Mouse (Mus musculus) neural tube, embryonic 15.5 days (tissue): ENCODE measurements around the gene Mrpl53. TPM values are rescaled to one million over a fixed set of nuclear protein-coding genes. Genes with fewer than 3 reads are reported as not detected.

Experiments used
- ATAC-seq: fragments of 200-750 bp; cut with Nextera tagmentation; 2 replicates; pipeline ENCODE4 v1.8.0; 2017; ENCODE audit warnings: mild to moderate bottlenecking, moderate TSS enrichment, moderate library complexity; ENCODE audit not compliant: low FRiP score
- H3K27ac ChIP-seq: fragments of 300-500 bp; sonication (generic); replicated peaks from 2 replicates; pipeline ENCODE4 v1.5.1; 2015; ENCODE audit warnings: mild to moderate bottlenecking, inconsistent platforms
- H3K27me3 ChIP-seq: fragments of 300-500 bp; sonication (generic); replicated peaks from 2 replicates; pipeline ENCODE4 v1.6.1; 2015; ENCODE audit warnings: inconsistent platforms
- H3K36me3 ChIP-seq: fragments of 300-500 bp; sonication (generic); 2 replicates; pipeline ENCODE4 v1.6.1; 2015; ENCODE audit warnings: inconsistent platforms
- H3K4me1 ChIP-seq: fragments of 300-500 bp; sonication (generic); 2 replicates; pipeline ENCODE4 v1.6.1; 2015; ENCODE audit warnings: inconsistent platforms
- H3K4me2 ChIP-seq: fragments of 300-500 bp; sonication (generic); 2 replicates; pipeline ENCODE4 v1.6.1; 2015; ENCODE audit warnings: inconsistent platforms, mild to moderate bottlenecking, moderate library complexity
- H3K4me3 ChIP-seq: fragments of 300-500 bp; sonication (generic); replicated peaks from 2 replicates; pipeline ENCODE4 v1.5.1; 2015; ENCODE audit warnings: mild to moderate bottlenecking, inconsistent platforms
- H3K9ac ChIP-seq: fragments of 300-500 bp; sonication (generic); replicated peaks from 2 replicates; pipeline ENCODE4 v1.6.1; 2015; ENCODE audit warnings: mild to moderate bottlenecking, inconsistent platforms
- H3K9me3 ChIP-seq: fragments of 300-500 bp; sonication (generic); replicated peaks from 2 replicates; pipeline ENCODE4 v1.6.1; 2016; ENCODE audit warnings: inconsistent platforms
- WGBS: fragments of 180-500 bp; shearing (Covaris S2); methylation state at CpG from one replicate; pipeline ENCODE4 v1.1.7; 2015; ENCODE audit warnings: mixed read lengths; 5-methylcytosine and 5-hydroxymethylcytosine counted together
- polyA plus RNA-seq: library from polyadenylated mRNA; unstranded; fragments of >200 nt; fragmentation: Nextera tagmentation; extraction: Ambion mirVana; gene quantifications from 2 replicates; pipeline ENCODE4 v1.2.1, GENCODE M21; 2015

The Mrpl53 gene
- polyA plus RNA-seq, 1 experiment from 2014 or later: 123 TPM

DNA sequence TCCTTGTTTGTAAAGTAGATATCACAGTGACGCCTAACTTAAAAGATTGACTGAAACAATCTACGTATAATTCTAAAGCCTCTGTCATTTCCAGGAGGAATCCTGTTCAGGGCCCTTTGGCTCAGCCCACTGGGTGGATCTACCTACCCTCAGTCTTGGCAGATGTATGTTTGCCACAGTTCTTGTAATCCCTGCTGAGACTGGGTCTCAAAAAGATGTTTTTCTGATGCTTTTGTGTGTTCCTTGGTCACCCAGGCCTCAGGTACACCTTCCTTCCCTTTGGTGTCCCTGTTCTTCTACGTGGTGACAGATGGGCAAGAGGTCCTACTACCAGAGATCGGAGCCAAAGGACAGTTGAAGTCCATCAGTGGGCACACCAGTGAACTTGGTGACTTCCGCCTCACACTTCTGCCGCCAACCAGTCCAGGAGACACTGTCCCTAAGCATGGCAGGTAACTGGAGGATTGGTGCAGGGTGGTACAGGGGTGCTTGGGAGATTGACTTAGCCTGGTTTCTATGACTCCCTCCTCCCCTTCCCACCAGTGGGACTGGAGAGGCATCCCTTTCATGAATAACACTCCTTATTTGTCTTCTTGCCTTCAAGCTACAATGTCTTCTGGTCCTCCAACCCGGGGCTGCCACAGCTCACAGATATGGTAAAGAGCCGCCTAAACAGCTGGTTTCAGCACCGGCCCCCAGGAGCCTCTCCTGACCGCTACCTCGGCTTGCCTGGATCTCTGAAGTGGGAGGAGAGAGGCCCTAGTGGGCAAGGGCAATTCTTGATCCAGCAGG is 7.7 kb downstream of the Mrpl53 start:
- H3K9me3 ChIP-seq: no peaks in the 10 kb centered on the region
- H3K4me2 ChIP-seq: peak overlapping the region; percentile 92
- H3K27me3 ChIP-seq: no peaks in the 10 kb centered on the region
- no peak for ATAC-seq
- H3K27ac ChIP-seq: peak overlapping the region; percentile 83; the same call in 1 of the 2 replicates
- H3K4me1 ChIP-seq: peaks cover 52% of the 10 kb centered on the region
- peak overlapping the region; percentile 94 for H3K9ac ChIP-seq
- peak overlapping the region; percentile 88 for H3K4me3 ChIP-seq
- 82% methylated on average over 11 of the region's 11 CpGs for WGBS
- peaks cover 30% of the 10 kb centered on the region for H3K36me3 ChIP-seq

DNA sequence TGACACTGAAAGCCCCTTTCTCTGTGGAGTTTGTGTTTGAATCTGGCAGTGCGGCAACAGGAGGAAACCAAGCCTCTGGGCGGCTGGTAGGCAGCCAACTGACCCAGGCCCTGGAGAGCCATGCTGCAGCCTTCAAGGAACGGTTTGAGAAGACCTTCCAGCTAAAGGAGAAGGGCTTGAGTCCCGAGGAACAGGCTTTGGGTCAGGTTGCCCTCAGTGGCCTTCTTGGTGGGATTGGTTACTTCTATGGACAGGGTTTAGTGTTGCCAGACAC is 8.3 kb downstream of the Mrpl53 start:
- Histone ChIP-seq H3K4me2 (peak overlapping the region; percentile 92; the same call in 1 of the 2 replicates), H3K9me3 (no peaks in the 10 kb centered on the region), H3K27me3 (no peaks in the 10 kb centered on the region), H3K4me3 (no peak overlapping the region), H3K9ac (no peak overlapping the region), H3K36me3 (peaks cover 30% of the 10 kb centered on the region), H3K27ac (no peak overlapping the region), H3K4me1 (peaks cover 55% of the 10 kb centered on the region)
- 93% methylated on average over 4 of the region's 4 CpGs for WGBS
- no peak for ATAC-seq

DNA sequence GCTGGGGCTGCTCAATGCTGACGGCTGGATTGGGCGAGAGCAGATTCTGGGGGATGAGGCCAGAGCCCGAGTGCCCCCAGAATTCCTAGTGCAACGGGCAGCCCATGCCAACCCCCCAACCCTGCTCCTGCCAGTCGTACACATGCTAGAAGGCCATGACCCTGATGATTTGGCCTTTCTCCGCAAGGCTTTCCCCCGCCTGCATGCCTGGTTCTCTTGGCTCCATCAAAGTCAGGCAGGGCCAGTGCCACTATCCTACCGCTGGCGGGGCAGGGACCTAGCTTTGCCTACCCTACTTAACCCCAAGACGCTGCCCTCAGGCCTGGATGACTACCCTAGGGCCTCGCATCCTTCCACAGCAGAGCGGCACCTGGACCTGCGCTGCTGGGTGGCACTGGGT is 8.8 kb downstream of the Mrpl53 start:
- ATAC-seq: no peak
- no peak overlapping the region; the same call in 1 of the 2 replicates for H3K9ac ChIP-seq
- WGBS: 93% methylated on average over 13 of the region's 13 CpGs
- H3K36me3 ChIP-seq: peaks cover 30% of the 10 kb centered on the region
- no peaks in the 10 kb centered on the region for H3K27me3 ChIP-seq
- H3K9me3 ChIP-seq: no peaks in the 10 kb centered on the region
- H3K4me3 ChIP-seq: no peak overlapping the region
- no peak overlapping the region for H3K4me2 ChIP-seq
- peaks cover 60% of the 10 kb centered on the region for H3K4me1 ChIP-seq
- no peak overlapping the region for H3K27ac ChIP-seq

DNA sequence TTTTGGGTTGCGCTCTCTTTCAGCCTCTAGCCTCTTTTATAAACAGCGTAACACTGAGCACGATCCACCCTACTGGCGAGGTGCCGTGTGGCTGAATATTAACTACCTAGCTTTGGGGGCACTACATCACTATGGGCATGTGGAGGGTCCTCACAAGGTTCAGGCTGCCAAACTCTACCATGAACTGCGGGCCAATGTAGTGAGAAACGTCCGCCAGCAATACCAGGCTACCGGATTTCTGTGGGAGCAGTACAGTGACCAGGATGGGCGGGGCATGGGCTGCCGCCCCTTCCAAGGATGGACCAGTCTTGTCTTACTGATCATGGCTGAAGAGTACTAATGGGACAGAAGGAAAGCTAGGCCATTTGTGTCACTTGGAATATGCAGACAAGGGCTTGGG is 9.5 kb downstream of the Mrpl53 start:
- no peaks in the 10 kb centered on the region for H3K9me3 ChIP-seq
- 0 out of 2 replicates have a peak overlapping the region, but pooled peaks have one; percentile 3 for H3K27ac ChIP-seq
- 81% methylated on average over 11 of the region's 11 CpGs for WGBS
- H3K4me2 ChIP-seq: no peak overlapping the region
- H3K36me3 ChIP-seq: peaks cover 30% of the 10 kb centered on the region
- peaks cover 67% of the 10 kb centered on the region for H3K4me1 ChIP-seq
- H3K4me3 ChIP-seq: no peak overlapping the region
- ATAC-seq: no peak
- 0 out of 2 replicates have a peak overlapping the region, but pooled peaks have one; percentile 1 for H3K9ac ChIP-seq
- no peaks in the 10 kb centered on the region for H3K27me3 ChIP-seq

DNA sequence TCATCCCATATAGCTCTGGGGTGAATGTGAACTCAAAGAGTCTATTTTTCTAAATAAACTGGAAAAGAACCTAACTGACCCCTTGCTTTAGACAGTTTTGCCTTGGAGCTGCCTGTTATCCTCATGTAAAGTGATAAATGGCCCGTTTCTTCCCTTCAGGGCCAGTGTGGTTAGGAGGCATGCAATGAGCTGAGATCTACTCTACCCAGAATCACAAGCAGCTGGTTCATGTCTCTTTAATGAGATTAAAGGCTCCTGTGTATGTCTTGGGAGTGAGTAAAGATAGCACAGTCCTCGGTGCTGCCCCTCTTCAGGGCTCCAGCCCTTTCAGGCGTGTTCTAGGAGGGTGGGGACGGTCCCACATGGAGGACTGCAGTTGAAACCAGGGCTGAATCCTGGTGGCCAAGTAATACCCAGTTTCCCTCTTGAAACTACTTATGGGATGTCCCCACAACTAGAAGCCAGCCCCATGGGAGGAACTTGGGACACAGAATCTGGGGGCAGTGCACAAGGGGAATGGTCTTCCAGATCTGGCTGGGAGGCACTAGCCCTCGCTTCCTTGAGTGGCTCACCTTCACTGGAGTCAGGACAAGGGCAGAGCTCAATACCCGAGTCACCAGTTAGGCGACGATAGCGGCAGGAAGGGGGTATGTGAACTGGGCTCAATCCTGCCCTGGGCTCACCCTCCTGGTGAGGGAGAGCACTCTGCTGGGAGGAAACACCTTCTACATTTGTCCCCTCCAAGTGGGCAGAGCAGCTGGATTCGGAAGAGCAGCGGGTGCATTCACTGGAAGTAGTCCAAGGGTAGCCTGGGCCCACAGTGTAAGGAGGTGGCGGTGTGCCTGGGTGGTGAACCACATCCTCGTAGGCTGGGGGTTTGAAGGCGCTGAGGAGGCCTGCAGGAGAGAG is 10.2 kb downstream of the Mrpl53 start:
- Histone ChIP-seq H3K9me3 (no peaks in the 10 kb centered on the region), H3K27ac (0 out of 2 replicates have a peak overlapping the region, but pooled peaks have one; percentile 28), H3K4me3 (0 out of 2 replicates have a peak overlapping the region, but pooled peaks have one; percentile 83), H3K4me2 (peak overlapping the region; percentile 97; the same call in 1 of the 2 replicates), H3K36me3 (peaks cover 30% of the 10 kb centered on the region), H3K9ac (0 out of 2 replicates have a peak overlapping the region, but pooled peaks have one; percentile 92), H3K27me3 (no peaks in the 10 kb centered on the region), H3K4me1 (peaks cover 73% of the 10 kb centered on the region)
- no peak for ATAC-seq
- 86% methylated on average over 14 of the region's 14 CpGs for WGBS

GRCm38 (mm10) chr6:83119734-83120051 is 10.9 kb downstream of the Mrpl53 start:
- Histone ChIP-seq H3K9me3 (no peaks in the 10 kb centered on the region), H3K4me1 (peaks cover 73% of the 10 kb centered on the region), H3K27me3 (no peaks in the 10 kb centered on the region), H3K4me3 (peak overlapping the region; percentile 83), H3K36me3 (peaks cover 30% of the 10 kb centered on the region), H3K9ac (peak overlapping the region; percentile 92; the same call in 1 of the 2 replicates), H3K4me2 (peak overlapping the region; percentile 97), H3K27ac (peak overlapping the region; percentile 97; the same call in 1 of the 2 replicates)
- WGBS: 80% methylated on average over 7 of the region's 7 CpGs
- ATAC-seq: no peak

DNA sequence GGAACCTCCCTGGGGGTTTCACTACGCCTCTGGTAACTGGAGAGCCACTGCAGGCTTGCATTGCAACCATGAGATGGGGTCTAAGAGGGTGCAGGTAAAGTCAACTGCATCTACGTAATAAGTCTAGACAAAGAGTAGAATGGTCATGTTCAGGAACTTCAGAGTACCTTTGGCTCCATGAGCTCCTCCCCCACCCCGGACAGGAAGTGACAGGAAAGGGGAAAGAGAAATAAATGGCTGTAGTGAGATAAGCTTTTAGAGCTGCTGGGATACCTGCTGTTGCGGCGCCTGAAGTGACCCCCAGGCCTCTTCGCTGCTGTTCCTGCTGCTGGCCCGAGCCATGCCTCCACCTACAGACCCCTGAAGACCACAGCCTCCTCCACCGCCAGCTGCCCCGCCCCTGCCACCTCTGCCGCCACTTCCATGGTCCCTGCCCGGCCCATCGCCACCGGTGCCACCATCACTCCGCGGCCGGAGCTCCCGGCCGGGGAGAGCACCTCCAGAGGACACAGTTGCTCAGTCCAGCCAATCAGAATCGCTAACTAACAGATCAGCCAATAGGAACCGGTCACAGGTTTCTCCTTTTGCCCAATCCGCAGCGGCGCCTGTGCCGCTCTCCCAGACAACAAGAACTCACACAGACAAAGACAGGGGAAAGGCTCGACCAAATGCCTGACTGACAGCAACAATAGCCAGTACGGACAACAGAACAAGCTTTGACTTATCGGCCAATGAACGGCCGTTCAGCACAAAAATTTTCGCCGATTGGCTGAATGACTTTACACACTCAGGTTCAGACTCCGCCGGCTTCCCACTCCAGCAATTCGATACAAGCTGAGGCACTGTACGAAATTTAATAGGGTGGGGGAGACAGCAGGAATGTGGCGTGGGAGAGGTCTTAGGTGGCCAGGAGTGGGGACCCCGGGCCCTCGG is 12.4 kb downstream of the Mrpl53 start, which contains the start of gene Wbp1:
TSS of gene Wbp1 (minus strand) at position 630 of the 933 bp plus-strand sequence.
- peak within 1 kb of the TSS; percentile 97 for H3K27ac ChIP-seq
- peak within 1 kb of the TSS; percentile 97 for H3K4me2 ChIP-seq
- ATAC-seq: peak; percentile 95
- H3K36me3 ChIP-seq: peaks cover 30% of the 10 kb centered on the region
- peak within 1 kb of the TSS; percentile 92 for H3K9ac ChIP-seq
- no peaks in the 10 kb centered on the region for H3K27me3 ChIP-seq
- WGBS: under 1% methylated on average over 38 of the region's 38 CpGs
- peaks cover 66% of the 10 kb centered on the region for H3K4me1 ChIP-seq
- H3K9me3 ChIP-seq: no peaks in the 10 kb centered on the region
- H3K4me3 ChIP-seq: peak within 1 kb of the TSS; percentile 83

DNA sequence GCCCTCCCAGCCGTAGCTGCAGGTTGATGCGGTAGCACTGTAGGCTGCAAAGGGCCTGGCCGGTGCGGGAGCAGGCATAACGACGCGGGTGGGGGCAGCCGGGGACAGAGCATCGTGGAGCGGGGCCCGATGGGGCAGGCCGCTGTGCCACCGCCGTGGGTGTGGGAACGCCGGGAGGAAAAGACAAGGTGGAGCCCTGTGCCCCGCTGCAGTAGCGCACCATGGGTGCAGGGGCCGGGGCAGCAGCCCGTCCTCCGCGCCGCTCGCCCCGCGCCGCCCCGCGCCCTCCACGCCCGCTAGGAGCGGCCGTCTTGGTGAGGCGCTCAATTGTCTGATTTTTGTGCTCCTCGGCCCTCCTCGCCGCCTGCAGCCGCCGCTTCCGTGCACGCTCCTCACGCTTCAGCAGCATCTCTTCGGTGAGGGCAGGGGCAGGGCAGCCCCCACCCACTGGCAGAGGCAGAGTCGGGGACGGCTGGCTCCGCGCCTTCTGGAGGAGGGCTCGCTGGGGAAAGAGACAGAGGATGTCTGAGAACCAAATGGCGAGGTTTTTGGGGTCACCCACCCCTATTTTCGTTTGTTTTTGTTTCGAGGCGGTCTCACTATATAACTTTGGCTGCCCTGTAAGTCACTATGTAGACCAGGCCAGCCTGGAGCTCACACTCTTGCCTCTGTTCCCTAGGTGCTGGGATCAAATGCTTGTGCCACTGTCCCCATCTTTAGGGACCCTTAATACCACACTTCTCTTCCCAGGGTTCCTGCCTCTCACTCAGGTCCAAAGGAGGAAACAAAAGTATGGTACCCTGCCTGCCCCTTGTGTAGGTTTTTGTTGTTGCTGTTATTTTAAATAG is 13.2 kb downstream of the Mrpl53 start:
- no peak; the same call in 1 of the 2 replicates for ATAC-seq
- H3K27me3 ChIP-seq: no peaks in the 10 kb centered on the region
- H3K9me3 ChIP-seq: no peaks in the 10 kb centered on the region
- peak overlapping the region; percentile 97 for H3K4me2 ChIP-seq
- peak overlapping the region; percentile 97 for H3K27ac ChIP-seq
- H3K36me3 ChIP-seq: peaks cover 27% of the 10 kb centered on the region
- peaks cover 58% of the 10 kb centered on the region for H3K4me1 ChIP-seq
- peak overlapping the region; percentile 83 for H3K4me3 ChIP-seq
- H3K9ac ChIP-seq: peak overlapping the region; percentile 73
- 3% methylated on average over 40 of the region's 52 CpGs for WGBS

DNA sequence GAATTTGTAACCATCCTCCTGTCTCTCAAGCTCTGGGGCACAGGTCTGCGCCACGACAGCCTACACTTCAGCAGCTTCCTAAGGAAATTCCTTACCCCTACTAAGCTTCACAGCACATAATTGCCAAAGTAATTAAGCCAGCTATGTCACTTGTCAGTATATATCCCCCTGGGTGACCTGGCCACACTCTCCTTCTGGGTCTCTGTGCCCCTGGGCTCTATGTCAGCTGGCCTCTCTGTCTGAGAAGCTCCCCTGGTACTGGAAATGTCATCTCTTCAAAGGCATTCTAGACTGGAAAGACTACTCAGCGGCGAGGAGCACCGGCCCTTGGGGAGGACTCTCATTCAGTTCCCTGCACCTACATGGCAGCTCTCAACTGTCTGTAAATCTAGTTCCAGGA is 14.1 kb downstream of the Mrpl53 start:
- Histone ChIP-seq H3K27me3 (no peaks in the 10 kb centered on the region), H3K4me2 (peak overlapping the region; percentile 97), H3K9ac (no peak overlapping the region; the same call in 1 of the 2 replicates), H3K27ac (no peak overlapping the region; the same call in 1 of the 2 replicates), H3K36me3 (peaks cover 19% of the 10 kb centered on the region), H3K4me3 (no peak overlapping the region; the same call in 1 of the 2 replicates), H3K4me1 (peaks cover 49% of the 10 kb centered on the region), H3K9me3 (no peaks in the 10 kb centered on the region)
- 69% methylated on average over 5 of the region's 5 CpGs for WGBS
- ATAC-seq: no peak

GRCm38 (mm10) chr6:83124851-83125312 is 16.0 kb downstream of the Mrpl53 start:
- Histone ChIP-seq H3K4me2 (peak overlapping the region; percentile 90), H3K27ac (peak overlapping the region; percentile 54; the same call in 1 of the 2 replicates), H3K4me3 (peak overlapping the region; percentile 72), H3K27me3 (no peaks in the 10 kb centered on the region), H3K9me3 (no peaks in the 10 kb centered on the region), H3K9ac (peak overlapping the region; percentile 55), H3K4me1 (peaks cover 37% of the 10 kb centered on the region), H3K36me3 (peaks cover 3% of the 10 kb centered on the region; the same call in 1 of the 2 replicates)
- WGBS: under 1% methylated on average over 30 of the region's 30 CpGs
- ATAC-seq: 0 out of 2 replicates have a peak, but pooled peaks have one; percentile 13
